Mouse (Mus musculus) heart, postnatal 4 days (tissue): ENCODE data around the gene Cabp1. TPM values are rescaled to one million over a fixed set of nuclear protein-coding genes. Genes with fewer than 3 reads are reported as not detected.
"Not testable (repeated sequence)": the region's sequence is repeated elsewhere in the genome, so short reads cannot be mapped to it uniquely, and the experiment has no call there.

Experiments
- DNase-seq: peaks from one replicate; pipeline ENCODE4 v3.0.0; 2021
- total RNA-seq, 2 experiments: library from RNA; stranded (reverse); gene quantifications; 2 replicates each; pipeline ENCODE4 v1.2.3; 2021

Cabp1 gene
- total RNA-seq, 2 experiments from 2014 or later, result 5.5 to 6.6 TPM

DNA sequence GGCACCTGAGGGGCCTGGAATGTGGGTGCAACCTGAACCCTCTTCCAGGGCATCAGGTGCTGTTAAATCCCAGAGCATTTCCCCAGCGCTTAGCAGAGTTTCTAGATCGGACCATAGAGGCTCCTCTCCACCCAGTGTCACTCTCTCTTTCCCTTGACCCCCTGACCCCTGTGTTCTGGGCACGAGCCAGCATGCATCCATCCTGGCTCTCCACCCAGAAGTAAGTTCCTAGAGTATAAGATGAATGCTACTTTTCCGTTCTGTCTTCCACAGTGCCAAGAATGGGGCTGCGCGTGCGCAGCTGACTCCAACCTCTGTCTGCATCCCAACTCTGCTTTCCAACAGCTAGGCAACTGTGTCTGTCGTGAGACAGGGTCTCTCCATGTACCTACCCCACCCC, 24.0 kb downstream of the Cabp1 start:
- no peak for DNase-seq

DNA sequence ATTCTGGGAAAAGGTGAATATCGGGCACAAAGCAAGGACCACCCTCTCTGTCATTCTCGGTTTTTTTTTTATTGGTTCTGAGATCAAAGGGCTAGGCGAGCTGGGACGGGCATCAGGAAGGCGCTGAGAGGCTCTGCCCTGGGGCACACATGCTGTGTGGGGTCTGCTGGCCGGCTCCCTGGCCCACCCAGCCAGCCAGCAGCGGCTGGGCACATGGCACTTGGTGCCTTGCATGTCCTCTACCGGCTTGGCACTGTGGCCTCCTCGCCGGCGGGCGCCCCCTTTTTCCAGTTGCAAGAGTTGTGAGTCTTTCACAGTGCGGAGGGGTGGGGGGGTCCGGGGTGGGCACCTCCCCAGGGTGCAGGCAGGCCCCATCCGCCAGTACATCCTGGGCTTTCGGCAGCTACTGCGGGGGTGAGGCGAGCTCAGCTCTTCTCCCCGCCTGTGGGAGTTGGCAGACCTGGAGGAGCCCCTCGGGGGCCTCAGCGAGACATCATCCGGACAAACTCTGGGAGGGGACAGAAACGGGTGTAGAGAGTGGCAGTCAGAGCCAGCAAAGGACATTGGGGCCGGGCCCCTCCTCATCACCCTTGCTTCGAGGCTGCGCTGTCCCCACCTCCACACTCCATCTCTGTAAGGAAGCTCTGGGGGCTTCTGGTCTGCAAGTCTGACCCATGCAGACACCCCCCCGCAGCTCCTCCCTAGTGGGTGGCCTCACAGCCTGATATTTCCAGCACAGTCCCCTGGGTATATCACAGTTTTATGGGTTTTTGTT, 25.4 kb downstream of the Cabp1 start:
- no peak for DNase-seq

DNA sequence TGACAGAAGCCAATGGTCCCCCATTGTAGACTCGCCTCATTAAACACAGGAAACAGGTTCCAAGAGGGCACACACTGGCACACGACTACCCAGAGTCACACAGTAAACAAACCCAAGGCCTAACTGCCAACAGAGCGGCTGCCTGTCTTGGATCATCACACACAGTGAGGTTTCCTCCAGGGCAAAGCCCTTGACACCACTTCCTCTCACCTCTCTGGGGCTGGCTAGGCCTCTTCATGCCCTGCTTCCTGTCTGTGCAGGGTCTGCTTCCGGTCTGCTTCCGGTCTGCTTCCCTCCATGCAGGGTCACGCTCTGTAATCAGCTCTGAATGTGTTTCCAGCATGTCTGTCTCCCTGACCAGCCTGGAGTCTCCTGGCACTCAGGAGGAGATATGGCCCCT, 26.8 kb downstream of the Cabp1 start:
- no peak for DNase-seq

DNA sequence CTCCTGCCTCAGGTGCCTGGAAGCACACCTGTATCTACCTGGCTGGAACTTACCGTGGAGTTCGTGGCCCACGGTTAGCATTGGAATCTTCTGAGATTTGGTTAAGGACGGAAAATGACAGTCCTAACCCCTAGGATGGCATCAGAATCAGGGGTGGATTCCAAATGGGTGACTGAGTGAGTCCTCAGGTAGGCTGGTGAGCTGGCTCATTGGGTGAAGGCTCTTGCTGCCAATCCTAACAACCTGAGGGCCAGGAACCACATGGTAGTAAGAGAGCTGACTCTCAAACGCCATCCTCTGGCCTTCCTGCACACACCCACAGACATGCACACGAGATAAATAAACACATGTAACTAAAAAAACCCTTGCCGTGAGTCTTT, 27.4 kb downstream of the Cabp1 start:
- no peak for DNase-seq

DNA sequence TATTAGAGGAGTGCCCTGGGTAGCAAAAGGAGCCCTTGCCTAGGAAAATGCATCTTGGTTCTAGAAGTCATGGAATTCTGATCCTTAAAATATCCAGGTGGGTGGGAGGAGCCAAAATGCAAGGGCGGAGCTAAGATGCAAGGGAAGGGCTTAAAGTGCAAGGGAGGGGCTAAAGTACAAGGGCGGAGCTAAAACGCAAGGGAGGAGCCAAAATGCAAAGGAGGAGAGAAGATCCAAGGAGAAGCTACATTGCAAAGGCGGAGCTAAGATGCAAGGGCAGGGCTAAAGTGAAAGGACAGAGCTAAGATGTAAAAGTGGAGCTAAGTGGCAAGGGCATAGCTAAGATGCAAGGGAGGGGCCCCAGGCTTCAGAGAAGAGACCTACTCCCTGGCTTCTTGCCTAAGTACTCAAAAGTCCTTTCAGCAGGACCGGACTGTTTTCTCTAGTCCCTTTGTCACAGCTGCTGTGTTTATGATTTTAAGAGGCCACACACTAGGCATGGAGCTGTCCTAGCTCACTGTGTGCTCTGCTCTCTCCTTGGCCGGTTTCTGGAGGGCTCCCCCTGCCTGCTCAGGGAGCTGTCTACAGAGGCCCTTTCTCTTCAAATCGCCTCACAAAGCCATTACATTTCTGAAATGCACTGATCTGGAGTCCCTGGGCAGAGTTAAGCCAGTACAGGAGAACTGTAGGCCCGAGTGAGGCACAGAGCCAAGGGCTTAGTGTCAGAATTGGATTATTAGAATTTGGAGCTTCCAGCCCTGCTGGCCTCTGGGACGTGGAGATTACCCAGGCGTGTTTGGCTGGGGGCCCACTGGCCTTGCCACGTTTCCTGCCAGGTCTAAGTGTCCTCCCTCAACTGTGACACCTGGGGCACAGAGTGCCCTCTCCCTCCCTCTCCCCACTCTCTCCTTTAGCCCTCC, 28.0 kb downstream of the Cabp1 start:
- DNase-seq, result peak; percentile 63

DNA sequence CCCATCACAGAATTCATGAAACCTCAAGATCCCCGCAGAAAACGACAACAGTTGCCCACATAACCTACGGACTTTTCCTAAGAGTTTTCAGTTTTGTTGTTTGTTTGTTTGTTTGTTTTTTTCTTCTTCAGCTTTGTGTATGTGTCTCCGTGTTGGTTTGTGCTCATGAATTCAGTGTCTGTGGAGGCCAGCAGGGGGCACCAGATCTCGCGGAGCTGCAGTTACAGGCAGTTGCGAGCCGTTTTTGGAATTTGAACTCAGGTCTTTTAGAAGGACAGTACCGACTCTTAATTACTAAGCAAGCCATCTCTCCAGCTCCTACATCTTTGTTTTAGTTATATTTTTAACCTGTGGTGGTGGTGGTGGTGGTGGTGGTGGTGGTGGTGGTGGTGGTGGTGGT, 28.8 kb downstream of the Cabp1 start:
- DNase-seq, result no peak

DNA sequence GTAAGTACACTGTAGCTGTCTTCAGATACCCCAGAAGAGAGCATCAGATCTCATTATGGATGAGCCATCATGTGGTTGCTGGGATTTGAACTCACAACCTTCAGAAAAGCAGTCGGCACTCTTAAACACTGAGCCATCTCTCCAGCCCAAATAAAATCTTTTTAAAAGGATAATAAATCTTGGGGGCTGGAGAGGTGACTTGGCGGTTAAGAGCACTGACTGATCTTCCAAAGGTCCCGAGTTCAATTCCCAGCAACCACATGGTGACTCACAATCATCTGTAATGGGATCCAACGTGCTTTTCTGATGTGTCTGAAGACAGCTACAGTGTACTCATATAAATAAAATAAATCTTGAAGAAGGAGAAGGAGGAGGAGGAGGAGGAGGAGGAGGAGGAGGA, 29.7 kb downstream of the Cabp1 start:
- not testable (repeated sequence) for DNase-seq

DNA sequence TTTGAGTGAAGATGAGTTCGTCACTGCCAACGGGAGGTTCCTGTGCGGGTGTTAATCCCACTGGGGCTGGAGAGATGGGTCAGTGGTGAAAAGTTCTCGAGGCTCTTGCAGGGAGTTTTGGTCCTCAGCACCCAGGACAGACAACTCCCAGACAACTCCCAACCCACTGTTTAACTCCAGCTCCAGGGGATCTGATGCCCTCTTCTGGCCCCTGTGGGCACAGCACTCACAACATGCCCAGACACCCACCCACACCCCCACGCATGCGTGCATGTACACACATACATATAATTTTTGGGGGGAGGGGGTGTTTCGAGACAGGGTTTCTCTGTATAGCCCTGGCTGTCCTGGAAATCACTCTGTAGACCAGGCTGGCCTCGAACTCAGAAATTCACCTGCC, 30.6 kb downstream of the Cabp1 start:
- peak; percentile 74 for DNase-seq

DNA sequence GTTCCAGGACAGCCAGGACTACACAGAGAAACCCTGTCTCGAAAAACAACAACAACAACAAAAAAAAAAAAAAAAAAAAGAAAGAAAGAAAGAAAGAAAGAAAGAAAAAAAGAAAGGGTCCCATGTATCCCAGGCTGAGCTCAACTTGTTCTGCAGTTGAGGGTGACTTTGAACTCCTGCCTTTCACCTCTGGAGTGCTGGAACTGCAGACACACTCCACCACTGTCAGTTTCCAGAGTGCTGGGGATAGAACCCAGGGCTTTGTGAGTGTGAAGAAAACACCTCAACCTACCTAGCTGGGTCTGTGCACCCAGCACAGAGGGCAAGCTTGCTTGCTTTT, 32.3 kb downstream of the Cabp1 start:
- DNase-seq, result not testable (repeated sequence)

DNA sequence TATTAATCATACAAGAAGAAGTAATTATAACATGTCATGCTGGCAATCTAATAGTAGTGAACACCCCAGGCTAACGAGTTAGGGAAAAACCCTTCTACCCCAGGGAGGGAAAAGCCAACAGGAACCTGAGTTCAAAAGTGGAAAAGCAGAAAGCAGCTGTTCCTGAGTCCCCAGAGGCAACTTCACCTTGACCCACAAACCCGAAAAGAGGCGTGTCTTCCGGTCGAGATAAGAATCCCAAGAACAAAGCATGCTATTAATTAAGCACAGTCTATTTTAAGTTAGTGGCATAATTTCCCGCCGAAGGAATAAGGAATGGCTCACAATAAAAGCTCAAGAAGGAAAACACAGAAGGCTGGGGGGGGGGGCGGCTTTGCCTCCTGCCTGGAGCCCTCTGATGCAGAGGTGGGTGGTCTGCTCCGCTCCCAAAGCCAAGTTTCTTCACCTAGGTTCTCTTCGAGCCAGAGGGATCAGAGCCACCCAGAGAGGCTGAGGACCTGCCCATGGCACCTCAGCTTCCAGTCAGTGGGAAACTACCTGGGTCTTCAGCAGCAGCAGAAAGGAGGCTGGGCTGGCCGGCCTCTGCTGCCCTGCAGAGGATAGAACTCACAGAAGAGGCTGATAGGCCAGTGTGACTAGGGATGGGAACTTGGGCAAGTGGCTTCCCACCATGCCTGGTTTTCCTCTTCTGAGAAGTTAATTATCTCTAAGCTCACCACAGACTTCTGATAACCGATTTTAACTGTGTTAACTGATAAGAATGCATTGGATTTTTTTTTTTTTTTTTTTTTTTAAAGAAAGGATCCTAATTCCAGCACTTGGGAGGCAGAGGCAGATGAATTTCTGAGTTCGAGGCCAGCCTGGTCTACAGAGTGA, 32.9 kb downstream of the Cabp1 start:
- DNase-seq, result no peak

DNA sequence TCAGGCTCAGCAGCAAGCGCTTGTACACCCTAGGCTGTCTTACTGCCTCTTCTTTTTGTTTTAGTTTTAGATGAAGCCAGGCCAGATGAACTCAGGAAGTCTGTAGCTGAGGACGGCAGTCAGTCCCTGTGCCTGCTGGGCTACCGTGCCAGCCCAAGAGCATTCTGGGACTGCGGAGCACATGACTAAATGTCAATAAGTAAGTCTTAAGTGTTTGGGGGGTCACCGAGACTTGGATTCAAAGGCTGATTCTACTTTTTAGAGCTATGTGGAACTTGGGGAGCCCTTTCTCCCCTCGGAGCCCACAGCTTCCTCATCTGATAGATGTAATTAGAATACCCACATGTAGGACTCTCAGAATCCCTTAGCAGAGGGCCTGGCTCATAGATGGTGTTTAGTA, 33.5 kb downstream of the Cabp1 start:
- DNase-seq, result no peak

DNA sequence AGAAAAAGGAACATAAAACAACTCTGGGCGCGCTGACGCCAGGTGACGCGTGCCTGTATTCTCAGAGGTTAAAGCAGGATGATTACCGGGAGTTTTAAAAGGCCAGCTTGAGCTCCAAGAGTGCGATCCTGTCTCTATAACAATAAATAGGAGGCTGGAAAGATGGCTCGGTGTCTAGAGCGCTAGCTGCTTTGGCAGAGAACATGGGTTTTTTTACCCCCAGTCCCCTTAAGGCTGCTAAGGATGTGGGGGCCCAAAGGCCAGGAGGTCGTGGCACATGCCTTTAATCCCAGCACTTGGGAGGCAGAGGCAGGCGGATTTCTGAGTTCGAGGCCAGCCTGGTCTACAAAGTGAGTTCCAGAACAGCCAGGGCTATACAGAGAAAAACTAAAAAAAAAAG, 35.0 kb downstream of the Cabp1 start:
- DNase-seq, result no peak

DNA sequence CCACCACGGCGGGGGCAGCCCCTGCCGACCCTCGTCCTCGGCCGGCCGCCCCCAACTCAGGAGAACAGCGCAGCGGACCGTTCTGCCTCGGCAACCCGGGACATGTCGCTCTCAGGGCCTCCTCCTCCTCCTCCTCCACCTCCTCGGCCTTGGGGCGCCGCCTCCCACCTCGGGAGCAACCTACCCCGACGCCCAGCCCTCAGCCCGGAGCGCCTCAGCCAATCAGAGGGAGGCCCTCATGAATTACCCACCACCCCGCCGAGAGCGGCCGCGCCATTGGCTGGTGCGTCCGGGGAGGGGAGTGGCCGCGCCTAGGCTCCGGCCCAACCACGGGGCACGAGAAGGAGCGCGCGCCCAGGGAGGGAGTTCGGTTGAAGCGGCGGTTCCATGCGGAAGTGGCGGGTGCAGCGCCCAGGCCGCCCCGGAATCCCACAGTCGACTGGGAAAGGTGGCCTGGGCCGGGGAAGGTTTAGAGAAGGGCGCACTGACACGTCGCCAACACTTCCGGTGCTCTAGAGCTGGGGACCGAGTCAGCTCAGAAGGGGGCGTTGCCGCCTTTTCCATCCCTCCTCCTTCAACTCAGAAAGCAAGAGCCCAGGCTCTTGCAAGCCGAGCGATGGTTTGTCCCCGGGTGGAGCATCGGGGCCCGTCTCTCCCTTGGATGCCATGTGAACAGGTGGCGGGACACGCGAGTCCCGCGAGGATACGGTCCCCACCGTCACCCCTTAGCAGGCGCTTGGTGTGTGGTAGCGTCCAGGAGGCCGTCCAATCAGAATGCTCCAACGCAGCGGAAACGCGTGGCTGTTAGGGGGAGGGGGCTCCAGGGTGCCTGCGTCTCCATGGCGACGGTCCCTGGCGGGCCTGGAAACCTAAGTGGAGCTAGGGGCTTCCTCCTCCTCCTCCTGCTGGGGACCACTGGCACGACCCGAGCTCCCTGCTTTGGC, 35.9 kb downstream of the Cabp1 start, which contains the start of gene Mlec:
TSS of gene Mlec (minus strand) at position 140 of the 944 bp plus-strand sequence.
- DNase-seq, result peak; percentile 99

DNA sequence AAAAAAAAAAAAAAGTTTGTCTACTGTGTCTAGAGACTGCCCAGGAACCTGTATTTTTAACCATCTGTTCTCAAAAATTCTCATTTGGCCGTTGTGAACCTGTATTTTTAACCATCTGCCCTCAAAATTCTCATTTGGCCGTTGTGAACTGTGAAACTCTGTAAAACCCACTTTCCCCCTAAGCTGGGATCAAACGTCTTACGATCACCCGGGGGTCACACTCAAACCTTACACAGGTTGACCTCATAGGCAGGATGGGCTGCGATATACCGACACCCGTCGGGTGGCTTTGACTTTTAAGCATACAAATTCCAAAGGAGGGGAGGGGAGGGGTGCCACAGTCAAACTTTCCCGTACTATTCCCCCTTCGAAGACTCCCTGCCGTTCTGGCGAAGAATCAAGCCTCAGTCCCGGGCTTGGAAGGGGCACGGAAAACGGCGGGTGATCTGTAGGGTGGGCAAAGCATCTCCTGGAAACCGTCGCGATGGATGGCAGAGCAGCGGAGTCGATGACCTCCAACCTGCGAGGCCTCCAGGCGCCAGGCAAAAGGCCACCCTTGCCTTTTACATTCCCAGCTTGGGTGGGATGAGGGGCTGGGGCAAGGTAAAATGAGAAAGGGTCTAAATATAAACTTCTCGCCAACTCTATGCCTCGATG, 37.1 kb downstream of the Cabp1 start:
- DNase-seq, result peak; percentile 39

DNA sequence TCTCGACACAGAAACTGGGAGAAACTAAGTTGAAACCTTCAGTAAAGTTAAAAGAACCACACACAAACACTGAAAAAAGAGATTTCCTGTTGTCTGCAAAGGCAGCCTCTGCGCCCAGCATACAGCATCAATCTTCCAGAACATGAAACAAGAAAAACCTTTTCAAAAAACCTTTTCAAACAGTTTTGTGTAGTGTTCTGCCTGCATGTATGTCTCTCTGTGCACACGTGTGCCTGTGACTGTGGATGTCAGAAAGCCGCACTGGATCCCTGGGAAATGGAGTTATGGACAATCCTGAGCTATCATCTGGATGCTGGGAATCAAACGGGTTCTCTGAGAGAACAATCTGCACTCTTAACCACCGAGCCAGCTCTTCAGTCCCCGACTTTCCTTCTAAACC, 37.8 kb downstream of the Cabp1 start:
- no peak for DNase-seq

DNA sequence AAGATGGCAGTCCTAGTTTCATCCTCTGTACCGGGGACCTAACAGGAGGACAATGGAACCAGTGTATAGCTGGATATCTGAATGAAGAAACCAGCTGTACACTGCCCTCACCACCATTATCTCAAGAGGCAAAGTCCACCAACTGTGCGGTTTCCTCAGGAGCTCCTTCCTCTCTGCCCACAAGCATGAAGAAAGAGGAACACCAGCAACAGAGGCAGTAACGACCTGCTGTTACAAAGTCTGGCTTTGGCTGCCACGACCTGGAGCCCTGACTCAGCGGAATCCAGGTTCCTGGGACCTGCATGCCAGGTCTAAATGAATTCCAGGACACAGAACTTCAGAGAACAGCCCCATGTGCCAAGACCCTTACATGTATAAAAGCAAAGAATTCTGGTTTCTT, 38.4 kb downstream of the Cabp1 start:
- no peak for DNase-seq

DNA sequence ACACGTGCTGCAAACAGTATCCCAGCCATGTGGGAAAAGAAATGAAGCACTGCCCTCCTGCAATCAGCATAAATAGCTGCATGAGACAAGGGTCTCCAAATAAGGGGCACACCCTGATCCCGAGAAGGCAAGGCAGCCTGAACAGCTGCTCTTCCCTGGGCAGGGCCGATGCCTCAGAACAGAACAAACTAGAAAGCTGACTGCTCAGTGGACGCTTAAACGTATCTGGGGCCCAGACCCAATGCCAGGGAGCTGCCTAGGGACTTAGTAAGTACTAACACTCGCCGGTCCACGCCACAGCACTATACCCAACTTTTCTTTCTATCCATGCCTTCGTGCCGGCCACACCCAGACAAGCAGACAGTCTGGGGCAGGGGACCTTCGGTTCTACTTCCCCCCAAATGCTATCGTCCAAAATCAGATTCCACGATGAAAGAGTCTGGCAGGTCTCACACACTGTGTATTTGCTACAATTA, 39.0 kb downstream of the Cabp1 start:
- DNase-seq, result no peak

DNA sequence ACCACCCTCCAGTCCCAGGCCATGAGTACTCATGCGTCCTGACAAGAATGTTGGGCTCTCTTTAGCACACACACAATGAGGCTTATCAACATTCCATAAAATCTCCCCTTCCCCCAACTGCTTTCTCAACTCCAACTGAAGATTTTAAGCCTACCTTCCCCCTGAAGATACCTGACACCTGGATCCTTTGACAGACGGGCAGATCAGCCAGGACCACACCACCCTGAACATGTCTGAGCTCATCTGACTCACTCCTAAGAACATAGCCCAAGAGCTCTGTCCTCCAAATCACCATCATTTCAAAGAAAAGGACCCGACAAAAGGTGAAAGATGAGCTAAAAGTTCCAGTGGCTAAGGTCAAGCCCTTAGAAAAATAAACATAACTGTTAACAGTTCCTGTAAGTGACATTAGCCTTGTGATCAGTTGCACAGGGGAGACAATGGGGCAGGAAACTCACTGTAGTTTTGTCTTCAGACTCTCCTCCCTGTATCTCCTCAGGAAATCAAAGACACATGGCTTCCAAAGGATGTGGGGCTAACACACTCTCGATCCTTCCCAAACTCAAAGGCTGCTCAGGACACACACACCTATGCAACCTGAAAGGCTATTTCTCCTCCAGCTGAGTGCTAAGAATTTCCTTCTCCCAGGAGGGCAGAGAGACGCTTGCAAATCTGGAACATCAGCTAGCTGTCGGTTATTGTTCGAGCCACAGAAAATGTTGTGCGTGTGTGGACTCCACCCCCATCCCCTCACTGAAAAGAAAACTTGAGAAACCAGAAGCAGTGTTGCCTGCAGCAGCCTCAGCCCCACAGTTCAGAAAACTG, 41.8 kb downstream of the Cabp1 start:
- peak; percentile 10 for DNase-seq

DNA sequence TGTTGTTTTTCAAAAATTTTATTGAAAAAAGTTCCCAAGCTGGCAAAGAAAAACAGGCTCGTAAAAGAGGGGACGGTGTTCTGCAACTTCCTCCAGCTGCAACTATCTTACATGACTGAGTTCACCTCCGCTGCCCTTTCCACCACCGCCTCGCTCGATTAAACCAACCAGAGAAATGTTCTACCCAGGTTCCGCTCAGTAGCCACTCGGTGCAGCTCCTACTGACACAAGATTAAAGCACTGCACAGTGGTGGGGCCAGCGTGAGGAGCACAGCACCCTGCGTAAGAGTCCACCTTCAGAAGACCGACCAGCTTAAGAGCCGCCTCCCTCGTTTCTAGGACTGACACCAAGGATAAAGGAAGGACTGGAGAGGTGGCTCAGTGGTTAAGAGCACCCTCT, 42.7 kb downstream of the Cabp1 start:
- DNase-seq, result no peak

DNA sequence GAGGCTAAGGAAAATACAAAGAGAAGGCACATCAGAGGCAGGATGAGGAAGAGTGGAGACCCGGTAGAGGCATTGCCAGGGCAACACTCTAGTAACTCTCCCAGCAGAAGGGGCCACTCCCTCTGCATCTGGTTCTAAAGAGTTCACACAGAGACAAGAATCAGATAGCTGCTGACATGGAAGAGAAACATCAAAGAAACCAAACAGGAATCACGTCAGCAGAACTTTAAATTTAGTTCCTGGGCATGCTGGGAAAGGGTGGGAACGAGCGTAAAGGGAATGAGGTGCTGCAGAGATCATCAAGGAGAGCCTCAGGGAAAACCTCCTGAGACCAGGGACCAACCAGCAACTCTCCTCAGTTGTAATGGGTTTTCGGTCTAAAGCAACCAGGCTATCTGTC, 43.2 kb downstream of the Cabp1 start:
- DNase-seq, result no peak
